Mouse (Mus musculus): ENCODE results near the gene Tmem145. TPM values are rescaled to one million over a fixed set of nuclear protein-coding genes. Genes with fewer than 3 reads are reported as not detected.
"Not testable (repeated sequence)": the region's sequence is repeated elsewhere in the genome, so short reads cannot be mapped to it uniquely, and the experiment has no call there.

Gene Tmem145
- total RNA-seq (2021): not detected

DNA sequence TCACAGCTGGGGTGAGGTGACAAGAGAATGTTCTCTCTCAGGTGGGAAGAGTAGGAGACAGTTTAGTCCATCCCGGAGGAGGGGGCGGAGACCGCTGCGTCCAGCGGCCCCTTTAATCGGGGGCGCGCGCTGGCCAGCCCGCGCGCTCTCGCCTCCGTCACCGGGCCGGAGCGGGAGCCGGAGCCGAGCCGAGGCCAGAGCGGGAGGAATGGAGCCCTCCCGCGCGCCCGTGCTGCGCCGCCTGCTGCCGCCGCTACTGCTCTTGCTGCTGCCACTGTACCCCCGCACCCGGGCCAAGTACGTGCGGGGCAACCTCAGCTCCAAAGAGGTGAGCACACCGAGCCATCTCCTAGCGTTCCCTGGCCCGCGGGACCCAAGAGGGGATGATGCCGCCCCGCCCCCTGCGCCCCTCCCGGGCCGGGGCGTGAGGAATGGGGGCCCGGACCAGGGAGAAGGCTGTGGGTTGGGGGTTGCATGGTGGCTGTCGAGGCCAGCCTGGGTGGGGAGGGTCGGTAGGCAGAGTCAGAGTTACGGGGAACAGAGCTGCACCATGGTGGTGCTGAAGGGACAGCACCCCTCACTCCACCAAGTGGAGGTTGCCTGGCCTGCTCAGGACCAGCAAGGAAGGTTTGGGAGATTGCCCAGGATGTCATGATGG is at the start of gene Tmem145:
Gene Tmem145 (plus strand): TSS at position 151 of the 658 bp plus-strand sequence.
- DNase-seq: peak; percentile 53 to 69

DNA sequence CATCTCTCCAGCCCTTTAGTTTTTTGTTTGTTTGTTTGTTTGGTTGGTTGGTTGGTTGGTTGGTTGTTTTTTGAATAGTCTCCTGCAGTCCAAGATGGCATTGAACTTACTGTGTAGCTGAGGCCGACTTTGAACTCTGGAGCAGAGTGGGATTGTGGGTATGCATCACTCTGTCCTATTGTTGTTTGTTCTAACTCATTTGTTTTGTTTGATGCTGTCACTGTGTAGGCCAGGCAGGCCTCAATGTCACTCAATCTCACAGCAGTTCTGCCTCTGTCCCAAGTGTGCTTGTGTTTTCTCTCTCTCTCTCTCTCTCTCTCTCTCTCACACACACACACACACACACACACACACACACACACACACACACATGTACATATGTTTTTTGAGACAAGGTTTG is 44.0 kb upstream of the Tmem145 start:
- intact Hi-C loops (cut with DNase I): no loop called here
- DNase-seq: no peak

More for the DNA sequence above, at the start of gene Tmem145:
- intact Hi-C loops (cut with DNase I): no loop called here

DNA sequence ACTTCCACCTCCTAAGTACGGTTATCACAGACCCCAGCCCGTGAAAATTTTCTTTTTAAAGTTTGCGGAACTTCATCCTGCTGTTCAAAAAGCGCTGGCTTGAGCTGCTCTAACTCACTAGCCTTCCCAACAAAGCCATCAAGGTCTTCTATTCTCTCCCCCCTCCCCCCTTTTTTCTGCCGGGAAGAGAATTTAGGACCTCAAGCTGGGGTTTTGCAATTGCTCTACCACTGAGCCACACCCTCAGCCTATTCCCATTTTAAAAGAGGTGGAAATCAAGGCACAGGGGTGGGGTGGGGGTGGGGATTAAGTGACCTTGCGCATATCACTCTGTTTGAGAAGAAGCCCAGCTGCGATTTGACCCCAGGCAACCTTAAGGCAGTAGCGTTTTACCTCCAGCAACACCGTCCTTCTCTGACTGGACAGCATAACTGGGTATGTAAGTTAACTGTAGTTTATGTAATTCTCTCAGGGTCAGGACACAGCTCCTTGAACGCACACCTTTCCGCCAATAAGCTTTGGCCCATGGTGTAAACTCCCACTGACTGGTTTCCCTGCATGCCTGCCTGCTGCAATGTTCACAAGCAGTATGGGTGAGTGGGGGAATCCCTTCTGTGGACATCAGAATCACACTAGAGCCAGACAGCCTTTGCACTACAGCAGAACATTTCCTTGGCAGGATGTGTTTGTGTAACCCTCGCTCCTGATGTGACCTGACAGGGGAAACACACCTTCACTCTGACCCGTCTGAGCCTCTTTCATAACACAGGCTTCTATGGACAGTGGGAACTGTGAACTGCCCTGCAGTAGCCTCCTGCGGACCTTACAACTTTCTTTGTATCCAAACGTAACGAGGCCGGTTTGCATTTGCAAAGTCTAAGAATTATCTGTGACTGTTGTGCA is 41.7 kb upstream of the Tmem145 start:
- intact Hi-C loops (cut with DNase I): no loop called here
- peak in 1 of 2 experiments; percentile 1 for DNase-seq

DNA sequence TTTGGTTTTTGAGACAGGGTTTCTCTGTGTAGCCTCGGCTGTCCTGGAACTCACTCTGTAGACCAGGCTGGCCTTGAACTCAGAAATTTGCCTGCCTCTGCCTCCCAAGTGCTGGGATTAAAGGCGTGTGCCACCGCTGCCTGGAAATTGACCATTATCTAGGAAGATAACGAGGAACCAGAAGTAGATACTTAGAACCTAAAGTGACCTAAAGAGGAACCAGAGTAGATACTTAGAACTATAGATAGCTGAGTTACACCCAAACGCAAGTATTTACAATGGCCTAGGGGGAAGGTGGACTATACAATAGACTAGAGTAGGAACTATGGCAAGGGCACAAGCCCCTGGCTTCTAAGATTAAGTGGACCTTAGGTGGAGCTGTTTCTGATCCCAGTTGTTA is 40.2 kb upstream of the Tmem145 start:
- intact Hi-C loops (cut with DNase I): loop anchor here (2.0 kb wide), 1 partner anchor 15 kb away; the partner anchor contains the start of gene Erf
- not testable (repeated sequence) for DNase-seq

DNA sequence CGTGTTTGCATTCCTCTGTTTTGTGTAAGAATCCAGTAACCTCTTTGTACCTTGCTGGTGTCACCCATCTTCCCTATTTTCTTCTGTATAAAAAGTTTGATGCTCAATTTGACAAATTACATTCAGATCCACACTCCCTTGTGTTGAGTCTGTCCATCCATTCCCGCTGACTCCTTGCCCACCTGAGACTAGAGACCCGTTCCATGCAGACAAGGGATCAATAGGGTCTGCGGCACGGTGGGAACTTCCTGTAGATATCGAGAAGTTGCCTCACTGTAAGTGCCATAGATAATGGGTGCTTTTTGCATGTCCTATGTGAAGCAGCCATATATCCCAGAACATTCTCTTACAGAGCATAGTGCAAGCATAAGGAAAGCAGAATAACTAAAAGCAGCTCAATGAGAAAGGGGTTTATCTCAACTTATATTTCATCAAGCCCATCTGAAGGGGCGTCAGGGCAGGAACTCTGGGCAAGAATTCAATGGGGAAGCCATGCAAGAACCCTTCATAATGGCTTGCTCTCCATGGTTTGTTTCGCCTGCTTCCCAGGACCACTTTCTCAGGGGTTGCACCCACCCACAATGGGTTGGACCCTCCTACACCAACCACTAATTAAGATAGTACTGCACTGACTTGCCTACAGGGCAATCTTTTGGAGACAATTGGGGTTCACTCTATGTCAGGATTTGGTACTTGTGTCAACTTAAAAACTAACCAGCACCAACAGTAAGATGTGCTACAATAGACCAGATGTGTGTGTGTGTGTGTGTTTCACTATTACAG is 39.5 kb upstream of the Tmem145 start:
- intact Hi-C loops (cut with DNase I): loop anchor here (2.0 kb wide), 1 partner anchor 16 kb away; the partner anchor contains the start of gene Erf
- DNase-seq: peak in 1 of 2 experiments; percentile 5

DNA sequence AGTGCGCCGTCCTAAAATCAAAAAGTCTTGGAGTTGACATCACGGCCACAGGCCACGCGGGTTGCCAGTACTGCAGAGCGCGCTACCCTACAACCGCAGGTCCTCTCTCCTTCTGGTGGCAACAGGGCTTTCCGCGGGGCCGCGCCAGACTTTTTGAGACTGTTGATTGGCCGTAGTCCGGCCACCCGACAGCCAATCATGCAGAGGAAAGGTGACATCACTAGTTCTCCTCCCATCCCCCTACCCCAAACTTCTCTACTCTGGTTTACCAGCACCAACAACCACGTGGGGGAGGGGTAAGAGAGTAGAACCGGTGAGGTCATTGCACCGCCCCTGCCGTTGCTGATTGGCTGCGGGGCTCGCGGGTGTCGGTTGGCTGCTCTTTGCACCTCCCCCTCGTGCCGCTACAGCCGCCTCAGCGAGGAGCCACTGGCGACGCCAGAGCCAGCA is 38.6 kb upstream of the Tmem145 start, which contains the start of gene Cic:
Gene Cic (plus strand): TSS at position 404 of the 450 bp plus-strand sequence.
- DNase-seq: peak; percentile 100
- intact Hi-C loops (cut with DNase I): loop anchor here (2.0 kb wide), 1 partner anchor 17 kb away; the partner anchor contains the start of gene Erf

DNA sequence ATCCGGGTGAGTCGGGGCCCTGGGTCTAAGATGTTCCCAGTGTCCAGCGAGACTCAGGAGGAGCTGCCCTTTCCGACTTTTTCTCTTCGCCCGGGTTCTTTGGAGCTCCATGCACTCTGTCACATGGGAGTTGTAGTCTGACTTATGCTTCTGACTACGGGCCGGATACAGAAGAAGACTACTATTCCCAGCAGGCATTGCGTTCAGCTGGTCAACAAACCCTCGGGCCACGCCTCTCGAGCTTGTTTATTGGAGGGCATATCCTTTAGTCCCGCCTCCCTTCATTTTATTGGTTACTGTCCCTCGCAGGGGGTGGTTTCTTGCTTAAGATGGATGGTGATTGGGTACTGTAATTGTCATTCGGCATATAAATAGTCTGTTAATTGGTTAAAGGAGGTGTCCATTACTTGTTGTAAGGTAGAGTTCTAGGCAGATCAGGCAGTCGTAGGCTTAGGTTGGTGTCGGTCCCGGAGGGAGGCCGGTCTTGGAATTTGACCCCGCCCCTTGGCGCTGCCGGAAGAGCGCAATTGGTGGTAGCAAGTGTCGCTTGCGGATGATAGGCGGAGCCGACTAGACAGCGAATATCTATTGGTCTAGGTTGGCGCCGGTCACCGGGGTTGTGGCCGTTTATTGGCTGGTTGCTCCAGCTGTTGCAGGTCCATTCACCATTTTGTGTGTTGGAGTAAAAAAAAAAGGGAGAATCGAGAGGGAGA is 38.0 kb upstream of the Tmem145 start:
- intact Hi-C loops (cut with DNase I): loop anchor here (2.0 kb wide), 1 partner anchor 17 kb away; the partner anchor contains the start of gene Erf
- peak; percentile 99 to 100 for DNase-seq

DNA sequence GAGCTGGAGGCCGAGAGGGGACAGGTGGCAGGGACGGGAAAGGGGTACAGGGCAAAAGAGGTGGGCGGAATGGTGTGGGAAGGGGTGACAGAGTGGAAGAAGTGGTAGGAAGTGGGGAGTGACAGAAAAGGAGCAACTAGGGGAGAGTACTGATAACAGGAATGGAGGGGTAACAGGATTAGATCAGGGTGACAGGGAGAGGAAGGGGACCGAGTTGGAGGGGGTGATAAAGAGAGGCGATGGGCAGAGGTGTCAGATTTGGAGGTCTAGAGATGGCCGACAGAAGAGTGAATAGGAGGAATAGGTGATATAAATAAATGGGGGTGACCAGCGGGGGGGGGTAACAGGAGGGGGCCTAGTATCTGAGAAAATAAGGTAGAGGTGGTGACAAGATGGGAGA is 37.3 kb upstream of the Tmem145 start:
- no peak for DNase-seq
- intact Hi-C loops (cut with DNase I): no loop called here

DNA sequence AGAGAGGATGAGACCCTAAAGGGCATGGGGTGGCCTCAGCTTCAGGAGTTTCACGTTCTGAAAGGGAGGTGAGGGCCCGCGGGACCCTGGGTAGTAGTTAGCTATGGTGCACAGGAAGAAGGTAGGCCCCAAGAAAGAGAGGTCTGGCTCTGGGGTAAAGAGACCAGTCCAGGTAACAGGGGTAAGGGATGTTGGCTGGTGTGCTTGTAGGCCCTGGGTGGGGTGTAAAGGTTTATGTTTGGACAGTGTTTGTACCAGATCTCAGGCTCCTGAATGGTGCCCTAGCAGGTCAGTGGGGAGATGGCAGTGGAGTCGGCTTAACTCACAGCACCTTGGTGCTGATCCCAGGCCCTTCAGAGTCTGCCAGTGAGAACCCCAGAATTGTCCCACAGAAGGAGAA is 36.9 kb upstream of the Tmem145 start:
- intact Hi-C loops (cut with DNase I): no loop called here
- peak in 1 of 2 experiments; percentile 24 for DNase-seq

DNA sequence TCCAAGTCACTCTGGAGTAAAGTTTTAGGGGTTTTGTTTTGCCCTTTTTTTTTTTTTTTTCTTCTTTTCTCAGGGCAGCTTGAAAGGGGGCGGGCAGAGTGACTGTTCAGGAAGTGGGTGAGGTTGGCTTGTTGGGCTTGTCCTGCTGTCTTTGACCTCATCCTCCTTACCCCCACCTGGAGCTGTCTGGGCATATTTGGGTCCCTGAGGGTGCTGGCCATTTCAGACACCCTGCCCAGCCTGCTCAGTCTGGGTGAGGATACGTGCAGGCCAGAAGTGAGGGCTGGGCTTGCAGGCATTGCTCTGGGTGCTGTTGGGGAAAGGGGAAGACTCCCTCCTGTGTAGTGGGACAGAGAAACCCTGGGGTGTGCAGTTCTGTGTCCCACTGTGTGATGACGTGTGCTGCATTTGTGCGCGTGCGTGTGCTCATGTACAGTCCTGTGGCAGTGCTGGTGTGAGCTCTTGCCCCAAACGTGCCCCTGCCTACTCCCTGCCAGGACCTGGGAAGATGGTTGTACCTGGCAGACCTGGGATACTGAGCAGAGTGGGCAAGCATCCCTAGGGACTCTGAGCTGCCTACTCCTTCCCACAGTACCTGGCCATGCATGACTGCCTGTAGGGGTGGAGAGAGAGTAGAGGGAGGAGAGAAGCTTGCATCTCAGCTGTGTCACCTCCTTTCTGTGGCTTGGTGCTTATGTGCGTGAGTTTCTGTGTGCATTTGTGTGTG is 36.2 kb upstream of the Tmem145 start:
- intact Hi-C loops (cut with DNase I): no loop called here
- DNase-seq: peak in 1 of 2 experiments; percentile 32

DNA sequence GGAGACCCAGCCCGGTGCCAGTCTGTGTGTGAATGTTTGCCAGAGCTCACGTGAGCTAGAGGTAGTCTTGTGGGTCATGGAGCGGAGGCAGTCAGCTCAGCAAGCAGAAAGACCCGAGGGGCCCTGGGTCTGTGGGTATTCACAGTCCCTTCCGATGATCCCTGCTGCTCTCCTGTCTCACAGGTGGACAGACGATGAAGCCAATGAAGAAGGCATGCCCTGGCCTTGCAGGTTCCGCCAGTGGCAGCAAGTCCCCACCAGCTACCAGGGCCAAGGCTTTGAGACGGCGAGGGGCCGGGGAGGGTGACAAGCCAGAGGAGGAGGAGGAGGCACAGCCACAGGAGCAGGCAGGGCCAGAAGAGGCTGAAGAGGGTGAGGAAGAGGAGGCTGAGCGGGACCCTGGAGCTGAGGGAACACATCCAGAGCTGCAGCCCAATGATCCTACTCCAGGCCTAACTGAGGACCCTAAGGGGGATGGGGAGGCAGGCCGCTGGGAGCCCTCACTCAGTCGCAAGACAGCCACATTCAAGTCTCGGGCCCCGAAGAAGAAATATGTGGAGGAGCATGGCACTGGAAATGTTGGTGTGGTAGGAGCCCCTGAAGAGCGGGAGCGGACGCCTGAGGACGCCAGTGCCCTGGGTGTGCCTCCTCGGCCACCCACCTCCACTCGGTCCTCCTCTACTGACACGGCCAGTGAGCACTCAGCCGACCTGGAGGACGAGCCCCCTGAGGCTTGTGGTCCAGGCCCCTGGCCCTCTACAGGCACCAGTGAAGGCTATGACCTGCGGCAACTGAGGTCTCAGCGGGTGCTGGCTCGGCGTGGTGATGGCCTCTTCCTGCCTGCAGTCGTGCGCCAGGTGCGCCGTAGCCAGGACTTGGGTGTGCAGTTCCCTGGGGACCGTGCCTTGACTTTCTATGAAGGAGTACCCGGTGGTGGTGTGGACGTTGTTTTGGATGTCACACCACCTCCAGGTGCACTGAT is 35.0 kb upstream of the Tmem145 start:
- intact Hi-C loops (cut with DNase I): no loop called here
- DNase-seq: no peak

DNA sequence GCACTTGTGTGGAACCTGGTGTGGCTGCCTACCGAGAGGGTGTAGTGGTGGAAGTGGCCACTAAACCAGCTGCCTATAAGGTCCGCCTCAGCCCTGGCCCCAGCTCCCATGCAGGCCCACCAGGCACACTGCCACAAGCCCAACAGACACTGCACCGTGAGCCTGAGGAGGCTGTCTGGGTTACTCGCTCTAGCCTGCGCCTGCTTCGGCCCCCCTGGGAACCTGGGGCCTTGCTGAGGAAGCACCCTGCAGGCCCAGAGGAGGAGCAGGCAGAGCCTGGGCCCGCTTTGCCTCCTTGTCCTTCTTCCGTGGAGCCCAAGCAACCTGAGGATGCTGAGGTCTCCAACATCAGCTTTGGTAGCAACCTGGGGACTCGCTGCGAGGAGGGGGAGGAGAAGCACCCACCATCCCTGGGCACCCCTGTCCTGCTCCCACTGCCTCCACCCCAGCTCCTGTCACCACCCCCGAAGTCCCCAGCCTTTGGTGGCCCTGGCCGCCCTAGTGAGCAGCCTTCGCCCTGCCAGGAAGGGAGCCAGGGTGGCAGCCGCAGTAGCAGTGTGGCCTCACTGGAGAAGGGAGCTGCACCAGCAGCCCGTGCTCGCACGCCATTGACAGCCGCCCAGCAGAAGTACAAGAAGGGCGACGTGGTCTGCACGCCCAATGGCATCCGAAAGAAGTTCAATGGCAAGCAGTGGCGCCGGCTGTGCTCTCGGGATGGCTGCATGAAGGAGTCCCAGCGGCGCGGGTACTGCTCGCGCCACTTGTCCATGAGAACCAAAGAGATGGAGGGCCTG is 34.1 kb upstream of the Tmem145 start:
- DNase-seq: no peak
- intact Hi-C loops (cut with DNase I): no loop called here

DNA sequence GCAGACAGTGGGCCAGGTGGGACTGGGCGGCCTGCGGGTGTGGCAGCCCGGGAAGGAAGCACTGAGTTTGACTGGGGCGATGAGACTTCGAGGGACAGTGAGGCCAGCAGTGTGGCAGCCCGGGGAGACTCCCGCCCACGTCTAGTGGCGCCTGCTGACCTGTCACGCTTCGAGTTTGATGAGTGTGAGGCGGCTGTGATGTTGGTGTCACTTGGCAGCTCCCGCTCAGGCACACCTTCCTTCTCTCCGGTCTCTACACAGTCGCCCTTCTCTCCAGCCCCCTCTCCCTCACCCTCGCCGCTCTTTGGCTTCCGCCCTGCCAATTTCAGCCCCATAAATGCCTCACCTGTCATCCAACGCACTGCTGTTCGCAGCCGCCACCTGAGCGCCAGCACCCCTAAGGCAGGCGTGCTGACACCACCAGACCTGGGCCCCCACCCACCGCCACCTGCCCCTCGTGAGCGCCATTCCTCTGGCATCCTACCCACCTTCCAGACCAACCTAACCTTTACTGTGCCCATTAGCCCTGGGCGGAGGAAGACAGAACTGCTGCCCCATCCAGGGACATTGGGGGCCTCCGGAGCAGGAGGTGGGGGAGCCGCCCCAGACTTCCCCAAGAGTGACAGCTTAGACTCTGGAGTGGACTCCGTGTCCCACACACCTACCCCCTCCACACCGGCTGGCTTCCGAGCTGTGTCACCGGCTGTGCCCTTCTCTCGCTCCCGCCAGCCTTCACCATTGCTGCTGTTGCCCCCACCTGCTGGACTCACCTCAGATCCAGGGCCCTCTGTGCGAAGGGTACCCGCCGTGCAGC is 33.3 kb upstream of the Tmem145 start:
- DNase-seq: peak in 1 of 2 experiments; percentile 1
- intact Hi-C loops (cut with DNase I): no loop called here

DNA sequence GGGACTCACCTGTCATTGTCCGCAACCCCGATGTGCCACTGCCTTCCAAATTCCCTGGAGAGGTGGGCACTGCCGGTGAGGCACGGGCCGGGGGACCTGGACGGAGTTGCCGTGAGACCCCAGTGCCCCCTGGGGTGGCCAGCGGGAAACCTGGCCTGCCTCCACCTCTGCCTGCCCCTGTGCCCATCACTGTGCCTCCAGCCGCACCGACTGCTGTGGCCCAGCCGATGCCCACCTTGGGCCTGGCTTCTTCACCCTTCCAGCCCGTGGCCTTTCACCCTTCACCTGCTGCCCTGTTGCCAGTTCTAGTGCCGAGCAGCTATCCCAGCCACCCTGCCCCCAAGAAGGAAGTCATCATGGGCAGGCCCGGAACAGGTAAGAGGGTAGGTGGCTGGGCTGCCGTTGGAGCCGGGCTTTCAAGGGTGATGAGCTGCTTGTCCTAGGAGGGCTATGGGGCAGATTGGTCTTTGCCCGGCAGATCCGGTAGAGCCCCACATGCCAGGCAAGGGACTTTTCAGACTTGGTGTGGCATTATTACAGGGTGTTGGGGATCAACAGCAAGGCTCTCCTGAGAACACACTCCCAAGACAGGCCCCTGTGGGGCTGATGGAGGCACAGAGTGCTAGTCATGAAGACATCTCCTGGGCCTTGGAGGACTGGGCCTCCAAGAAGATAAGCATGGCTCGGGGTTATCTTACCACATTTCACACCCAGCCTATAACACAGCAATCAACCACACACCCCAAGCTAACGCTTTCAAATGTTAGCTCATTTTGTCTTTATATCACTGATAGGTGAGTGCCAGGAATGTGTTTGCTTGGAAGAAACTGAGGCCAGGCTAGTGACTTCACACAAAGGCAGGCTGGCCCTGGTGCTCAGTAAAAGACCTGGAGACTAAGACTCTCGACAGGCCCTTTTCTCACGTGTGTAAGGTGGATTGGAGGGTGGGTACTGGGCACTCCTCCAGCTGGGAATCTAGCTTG is 32.4 kb upstream of the Tmem145 start:
- DNase-seq: no peak
- intact Hi-C loops (cut with DNase I): no loop called here

DNA sequence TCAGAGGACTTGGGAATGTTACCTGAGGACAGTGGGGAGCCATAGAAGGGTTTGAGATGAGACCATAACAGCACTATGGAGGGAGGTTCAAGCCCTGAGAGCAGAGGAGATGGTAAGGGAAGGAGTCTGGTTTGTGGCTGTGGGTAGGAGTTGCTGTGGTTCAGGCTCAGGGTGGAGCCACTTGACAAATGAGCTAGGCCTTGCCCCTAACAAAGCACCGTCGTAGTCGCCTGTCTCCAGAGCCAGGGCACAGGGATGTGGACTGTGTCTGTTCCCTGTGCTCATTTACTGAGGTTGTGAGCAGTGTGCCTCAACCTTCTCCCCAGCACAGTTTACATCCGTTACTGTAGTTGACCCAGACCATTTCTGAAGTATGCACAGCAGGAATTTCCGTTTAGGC is 31.3 kb upstream of the Tmem145 start:
- peak in 1 of 2 experiments; percentile 6 for DNase-seq
- intact Hi-C loops (cut with DNase I): no loop called here
